Mouse (Mus musculus): ENCODE measurements around the gene Bag3. TPM values are rescaled to one million over a fixed set of nuclear protein-coding genes. Genes with fewer than 3 reads are reported as not detected.

Gene Bag3
- polyA plus RNA-seq (2015; fragmentation: Illumina TruSeq; extraction: RNeasy Lipid Tissue Mini Kit (QIAGEN cat#74804); ENCODE audit: low read depth, low replicate concordance): 6.1 TPM

DNA sequence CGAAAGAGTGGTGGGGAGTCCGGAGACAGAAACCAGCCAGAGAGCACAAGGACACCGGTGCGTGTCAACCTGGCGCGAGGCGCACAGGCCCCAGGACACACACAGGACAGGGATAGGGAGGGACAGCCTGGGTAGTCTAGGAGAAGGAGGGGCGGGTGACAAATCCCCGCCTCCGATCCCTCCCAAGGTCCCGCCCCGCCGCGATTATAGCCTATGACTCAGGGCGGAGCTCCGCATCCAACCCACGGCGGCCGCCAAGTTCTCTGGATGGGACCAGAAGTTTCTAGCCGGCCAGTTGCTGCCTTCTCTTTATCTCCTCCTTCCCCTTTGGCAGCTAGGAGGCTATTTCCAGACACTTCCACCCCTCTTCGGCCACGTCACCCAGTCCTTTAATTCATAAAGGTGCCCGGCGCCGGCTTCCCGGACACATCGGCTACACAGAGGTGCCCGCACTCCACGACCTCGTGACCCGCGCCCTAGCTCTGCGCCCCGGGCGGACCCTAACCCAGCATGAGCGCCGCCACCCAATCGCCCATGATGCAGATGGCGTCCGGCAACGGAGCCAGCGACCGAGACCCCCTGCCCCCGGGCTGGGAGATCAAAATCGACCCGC, at the start of gene Bag3:
TSS of gene Bag3 (plus strand) at position 268 of the 613 bp plus-strand sequence.

Other genes starting within 250 kb of the Bag3 start
- gene BC017158, start 225.4 kb upstream of the Bag3 start, polyA plus RNA-seq (2015; fragmentation: Illumina TruSeq; extraction: RNeasy Lipid Tissue Mini Kit (QIAGEN cat#74804); ENCODE audit: low read depth, low replicate concordance): 17.9 TPM
- gene Rgs10, start 104.9 kb upstream of the Bag3 start, polyA plus RNA-seq (2015; fragmentation: Illumina TruSeq; extraction: RNeasy Lipid Tissue Mini Kit (QIAGEN cat#74804); ENCODE audit: low read depth, low replicate concordance): 102 TPM
- 115 TPM for gene Tial1, start 61.9 kb upstream of the Bag3 start, polyA plus RNA-seq (2015; fragmentation: Illumina TruSeq; extraction: RNeasy Lipid Tissue Mini Kit (QIAGEN cat#74804); ENCODE audit: low read depth, low replicate concordance)
- 121 TPM for gene Inpp5f, start 87.7 kb downstream of the Bag3 start, polyA plus RNA-seq (2015; fragmentation: Illumina TruSeq; extraction: RNeasy Lipid Tissue Mini Kit (QIAGEN cat#74804); ENCODE audit: low read depth, low replicate concordance)
- 12.7 TPM for gene Mcmbp, start 216.9 kb downstream of the Bag3 start, polyA plus RNA-seq (2015; fragmentation: Illumina TruSeq; extraction: RNeasy Lipid Tissue Mini Kit (QIAGEN cat#74804); ENCODE audit: low read depth, low replicate concordance)
- gene Sec23ip, start 221.3 kb downstream of the Bag3 start, polyA plus RNA-seq (2015; fragmentation: Illumina TruSeq; extraction: RNeasy Lipid Tissue Mini Kit (QIAGEN cat#74804); ENCODE audit: low read depth, low replicate concordance): 20.7 TPM

Measured in brain, adult 10 weeks (tissue).